Mouse (Mus musculus) gastrocnemius, postnatal 10 days (tissue): Measurements from ENCODE around the gene Nsfl1c. TPM values are rescaled to one million over a fixed set of nuclear protein-coding genes. Genes with fewer than 3 reads are reported as not detected.
A peak's percentile ranks its signal among the peaks of the same experiment; 100 is the strongest.
"Not testable (repeated sequence)": the region's sequence is repeated elsewhere in the genome, so short reads cannot be mapped to it uniquely, and the experiment has no call there.

Experiments
- DNase-seq: peaks from one replicate; pipeline ENCODE4 v3.0.0; 2021; ENCODE audit warnings: mixed read lengths
- long read RNA-seq, 2 experiments: library from polyadenylated mRNA; stranded (forward); transcript quantifications; one replicate each; pipeline ENCODE4 v2.0.0; 2021
- total RNA-seq, 2 experiments: library from RNA; stranded (reverse); gene quantifications; 2 replicates each; pipeline ENCODE4 v1.2.3; 2021

The Nsfl1c gene
- total RNA-seq = 100 to 1,000 TPM; 103 to 119 TPM
- long read RNA-seq, experiment 1, transcript Nsfl1c-201 (9 exons, 1,364 nt) = major isoform, 88 of 96 reads
- long read RNA-seq, experiment 1, partial matches to known transcripts = 1 of 96 reads
- long read RNA-seq, experiment 1, other reads (novel, unspliced or antisense) = 5 of 96 reads
- long read RNA-seq, experiment 2, transcript Nsfl1c-201 (9 exons, 1,364 nt) = major isoform, 87 of 97 reads
- long read RNA-seq, experiment 2, partial matches to known transcripts = 4 of 97 reads
- long read RNA-seq, experiment 2, other reads (novel, unspliced or antisense) = 5 of 97 reads

- DNase-seq = peak; percentile 97
Observed at GRCm38 (mm10) chr2:151494035-151494803, at the start of gene Nsfl1c. Gene Nsfl1c (plus strand): TSS chr2:151494182.

- not testable (repeated sequence) for DNase-seq
Observed at GRCm38 (mm10) chr2:151476053-151476452, 17.9 kb upstream of the Nsfl1c start, which contains the start of gene 4921509C19Rik. Gene 4921509C19Rik (minus strand): TSS chr2:151476153.

- DNase-seq = no peak
Observed at GRCm38 (mm10) chr2:151486496-151486895, 7.5 kb upstream of the Nsfl1c start.

- no peak for DNase-seq
Observed at GRCm38 (mm10) chr2:151498358-151498757, 4.4 kb downstream of the Nsfl1c start.

- DNase-seq = no peak
Observed at GRCm38 (mm10) chr2:151500442-151501007, 6.5 kb downstream of the Nsfl1c start.

- DNase-seq = no peak
Observed at GRCm38 (mm10) chr2:151504226-151504625, 10.2 kb downstream of the Nsfl1c start.

- peak; percentile 35 for DNase-seq
Observed at GRCm38 (mm10) chr2:151512199-151512598, 18.2 kb downstream of the Nsfl1c start.

GRCm38 (mm10) chr2:151513525-151514285 lies 19.7 kb downstream of the Nsfl1c start:
- no peak for DNase-seq

- no peak for DNase-seq
Observed at GRCm38 (mm10) chr2:151519000-151519399, 25.0 kb downstream of the Nsfl1c start.

GRCm38 (mm10) chr2:151524324-151525041 lies 30.5 kb downstream of the Nsfl1c start:
- DNase-seq = no peak

GRCm38 (mm10) chr2:151525520-151525919 lies 31.5 kb downstream of the Nsfl1c start:
- no peak for DNase-seq

GRCm38 (mm10) chr2:151528066-151528465 lies 34.1 kb downstream of the Nsfl1c start:
- no peak for DNase-seq

GRCm38 (mm10) chr2:151529169-151529568 lies 35.2 kb downstream of the Nsfl1c start:
- DNase-seq = no peak

GRCm38 (mm10) chr2:151530378-151531230 lies 36.6 kb downstream of the Nsfl1c start:
- DNase-seq = no peak

- DNase-seq = no peak
Observed at GRCm38 (mm10) chr2:151533632-151534031, 39.6 kb downstream of the Nsfl1c start.

GRCm38 (mm10) chr2:151535961-151536617 lies 42.1 kb downstream of the Nsfl1c start:
- no peak for DNase-seq

- peak; percentile 39 for DNase-seq
Observed at GRCm38 (mm10) chr2:151536618-151536974, 42.6 kb downstream of the Nsfl1c start.

GRCm38 (mm10) chr2:151538646-151539045 lies 44.7 kb downstream of the Nsfl1c start:
- no peak for DNase-seq

- peak; percentile 99 for DNase-seq
Observed at GRCm38 (mm10) chr2:151542323-151543062, 48.5 kb downstream of the Nsfl1c start, which contains the start of gene Fkbp1a. Gene Fkbp1a (plus strand): TSS chr2:151542483.
